8 mouse cellular contexts compared by ENCODE assay signal in the genomic region with DNA sequence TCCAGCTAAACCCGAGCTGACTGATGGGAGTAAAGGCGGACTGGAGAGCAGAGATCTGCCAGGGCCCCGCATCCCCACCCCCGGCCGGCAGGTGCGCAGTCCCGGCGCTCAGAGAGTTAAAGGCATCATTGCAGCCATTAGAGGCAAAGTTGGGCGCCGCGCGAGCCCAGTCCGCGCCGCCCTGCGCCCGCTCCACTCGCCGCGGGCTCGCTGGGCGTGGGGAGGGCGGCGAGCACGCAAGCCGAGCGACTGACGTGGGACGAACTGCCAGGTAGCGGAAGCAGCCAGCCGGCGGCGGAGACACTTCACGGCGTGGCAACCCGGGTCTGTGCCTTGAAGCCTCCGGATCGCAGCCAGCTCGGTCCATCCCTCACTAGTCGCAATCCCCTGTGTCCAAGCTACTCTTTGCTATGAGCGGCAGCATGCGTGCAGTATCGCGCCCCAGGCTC. TPM values are rescaled to one million over a fixed set of nuclear protein-coding genes. Genes with fewer than 3 reads are reported as not detected.
DNase-seq lines count a peak whose midpoint lies in the region; ATAC-seq lines count a peak whose summit lies in the region.

Vstm2a (plus strand) TSS at position 252 of the 449 bp plus-strand sequence.

- peaks cover 27% of the 10 kb centered on the region for H3K27me3 ChIP-seq in stomach, embryonic 16.5 days (ENCODE audit: control insufficient read depth, insufficient read depth, low read length)

- peak; percentile 37; the same call in 1 of the 2 replicates for ATAC-seq in stomach, embryonic 16.5 days (ENCODE audit: insufficient read depth, low FRiP score)

- H3K4me2 ChIP-seq in stomach, embryonic 16.5 days (ENCODE audit: low read depth, low read length), result peak within 1 kb of the TSS; percentile 87

- no peaks in the 10 kb centered on the region for H3K36me3 ChIP-seq in stomach, embryonic 16.5 days (ENCODE audit: control insufficient read depth, insufficient read depth, low read length)

- peak; percentile 3 for DNase-seq in 3134 (ENCODE audit: extremely low read depth, insufficient read length, low spot score)
- peak; percentile 76 for DNase-seq in Muller cell, postnatal 12 days (ENCODE audit: inconsistent ontology term)
- DNase-seq in embryo, embryonic 11 days, result peak; percentile 67
- peak; percentile 5 to 11 for DNase-seq in heart, postnatal 14 days
- peak; percentile 68 to 78 for DNase-seq in layer of hippocampus, adult 18-20 months (ENCODE audit: low spot score in 2 of 2)
- peak; percentile 41 for DNase-seq in mesoderm, embryonic 11.5 days (ENCODE audit: low read depth, low spot score)
- no peak for DNase-seq in yolk sac, embryonic 10.5 days (ENCODE audit: low spot score)

- H3K27ac ChIP-seq in stomach, embryonic 16.5 days (ENCODE audit: low read length), result no peak within 1 kb of the TSS

- no peaks in the 10 kb centered on the region for H3K4me1 ChIP-seq in stomach, embryonic 16.5 days (ENCODE audit: control insufficient read depth, insufficient read depth, low read length)

- H3K4me3 ChIP-seq in stomach, embryonic 16.5 days (replicated peaks; ENCODE audit: low read length), result peak within 1 kb of the TSS; percentile 55

- WGBS in stomach, embryonic 16.5 days, result under 1% methylated on average over 44 of the region's 44 CpGs

- no peaks in the 10 kb centered on the region for H3K9me3 ChIP-seq in stomach, embryonic 16.5 days (replicated peaks; ENCODE audit: control insufficient read depth, low read length)

- peak within 1 kb of the TSS; percentile 51 for H3K9ac ChIP-seq in stomach, embryonic 16.5 days (ENCODE audit: low read length)

- intact Hi-C loops in heart, postnatal 14 days (cut with DNase I), result no loop called here

RNA-seq across cellular contexts. Expression of gene Vstm2a, which starts in this region (rescaled TPM):
- total RNA-seq in heart, postnatal 14 days (2021), result under 1 TPM in 1 of 2 experiments, not detected in 1; 0.37 TPM
- total RNA-seq in layer of hippocampus, adult 18-20 months (2021), result 100 to 1,000 TPM; 155 to 156 TPM
- 1.4 and 1.6 TPM in 2 replicates for polyA plus RNA-seq in stomach, embryonic 16.5 days (2015; fragmentation: Nextera tagmentation; extraction: Ambion mirVana)

Comparison
In these comparisons a context has a peak if more than half of its experiments do, and no peak if none do; other contexts are left out.
1. RNA of gene Vstm2a (total RNA-seq): 155 to 156 TPM in layer of hippocampus, adult 18-20 months; 0.37 TPM in heart, postnatal 14 days; every median in the first group is over 100 times any median in the second.
2. Peak in DNase-seq in heart, postnatal 14 days; RNA of the gene not detected or under 1 TPM.